Mouse (Mus musculus) megakaryocyte, embryonic 14.5 days (primary cell): ENCODE data around the gene Igsf9b.

Experiments used
- FLI1 ChIP-seq: IDR thresholded peaks from 2 replicates; pipeline ENCODE4 v1.6.1; 2012; ENCODE audit warnings: low read length, inconsistent platforms, mixed read lengths
- GATA1 ChIP-seq: IDR thresholded peaks from 3 replicates; pipeline ENCODE4 v1.6.1; 2012; ENCODE audit warnings: mixed read lengths, low read length, inconsistent platforms, borderline replicate concordance

GRCm38 (mm10) chr9:27298411-27299285 is at the start of gene Igsf9b:
- TF ChIP-seq GATA1 (no peak), FLI1 (no peak)
